Mouse (Mus musculus) intestine, embryonic 15.5 days (tissue): ENCODE results near the gene Ampd2. TPM values are rescaled to one million over a fixed set of nuclear protein-coding genes. Genes with fewer than 3 reads are reported as not detected.

ENCODE experiments used
- ATAC-seq: fragments of 200-750 bp; cut with Nextera tagmentation; 2 replicates; pipeline ENCODE4 v1.8.0; 2017; ENCODE audit warnings: moderate TSS enrichment, moderate library complexity
- H3K27ac ChIP-seq: fragments of 300-500 bp; sonication (generic); 2 replicates; pipeline ENCODE4 v1.5.1; 2015; ENCODE audit warnings: mild to moderate bottlenecking, inconsistent platforms
- H3K27me3 ChIP-seq: fragments of 300-500 bp; sonication (generic); replicated peaks from 2 replicates; pipeline ENCODE4 v1.6.1; 2015; ENCODE audit warnings: inconsistent platforms
- H3K36me3 ChIP-seq: fragments of 300-500 bp; sonication (generic); 2 replicates; pipeline ENCODE4 v1.6.1; 2015; ENCODE audit warnings: inconsistent platforms
- H3K4me1 ChIP-seq: fragments of 300-500 bp; sonication (generic); replicated peaks from 2 replicates; pipeline ENCODE4 v1.6.1; 2015; ENCODE audit warnings: inconsistent platforms
- H3K4me2 ChIP-seq: fragments of 300-500 bp; sonication (generic); replicated peaks from 2 replicates; pipeline ENCODE4 v1.6.1; 2015; ENCODE audit warnings: mild to moderate bottlenecking, inconsistent platforms
- H3K4me3 ChIP-seq: fragments of 300-500 bp; sonication (generic); replicated peaks from 2 replicates; pipeline ENCODE4 v1.5.1; 2015; ENCODE audit warnings: inconsistent platforms
- H3K9ac ChIP-seq: fragments of 300-500 bp; sonication (generic); 2 replicates; pipeline ENCODE4 v1.6.1; 2015; ENCODE audit warnings: inconsistent platforms
- H3K9me3 ChIP-seq: fragments of 300-500 bp; sonication (generic); 2 replicates; pipeline ENCODE4 v1.6.1; 2016; ENCODE audit warnings: inconsistent platforms
- WGBS: fragments of 180-500 bp; shearing (Covaris S2); methylation state at CpG from one replicate; pipeline ENCODE4 v1.1.7; 2015; 5-methylcytosine and 5-hydroxymethylcytosine counted together
- polyA plus RNA-seq: library from polyadenylated mRNA; unstranded; fragments of >200 nt; fragmentation: Nextera tagmentation; extraction: Ambion mirVana; gene quantifications from 2 replicates; pipeline ENCODE4 v1.2.1, GENCODE M21; 2015

The Ampd2 gene
- polyA plus RNA-seq, 1 experiment from 2014 or later: 49.9 TPM

DNA sequence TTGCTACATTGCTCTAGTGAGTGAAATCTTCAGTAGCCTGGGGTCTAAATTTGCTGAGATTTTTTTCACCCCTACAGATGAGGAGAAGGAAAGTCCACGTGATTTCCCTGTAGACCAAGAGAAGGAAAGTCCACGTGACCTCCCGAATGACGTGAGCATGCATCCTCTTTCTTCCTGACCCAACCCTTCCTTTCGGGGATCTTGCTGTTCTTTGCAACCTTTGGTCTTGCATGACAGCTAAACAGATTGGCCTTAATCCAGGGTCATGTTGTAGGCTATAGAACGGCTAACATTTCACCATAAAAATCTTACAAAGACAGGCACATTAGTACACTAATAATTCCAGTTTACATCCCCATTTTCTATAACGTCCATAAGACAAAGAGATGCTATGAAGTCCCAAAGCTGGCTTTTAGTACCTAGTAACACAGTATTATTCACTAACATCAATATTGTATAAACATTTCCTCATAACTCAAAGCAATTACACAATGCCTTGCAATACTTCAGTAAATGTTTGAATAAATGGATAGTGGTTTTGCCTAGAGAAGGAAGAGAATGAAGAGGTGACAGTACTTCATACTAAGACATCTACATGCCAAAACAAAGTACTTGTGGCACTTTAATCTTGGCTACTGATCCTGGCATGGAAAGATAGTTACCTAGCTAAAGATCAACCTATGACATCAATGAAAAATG is 27.3 kb upstream of the Ampd2 start:
- H3K4me1 ChIP-seq: no peaks in the 10 kb centered on the region
- no peaks in the 10 kb centered on the region for H3K9me3 ChIP-seq
- no peak overlapping the region for H3K4me3 ChIP-seq
- 80% methylated on average over 7 of the region's 7 CpGs for WGBS
- no peak overlapping the region for H3K9ac ChIP-seq
- no peaks in the 10 kb centered on the region for H3K27me3 ChIP-seq
- ATAC-seq: no peak
- no peak overlapping the region for H3K4me2 ChIP-seq
- no peak overlapping the region for H3K27ac ChIP-seq
- H3K36me3 ChIP-seq: peaks cover 21% of the 10 kb centered on the region

DNA sequence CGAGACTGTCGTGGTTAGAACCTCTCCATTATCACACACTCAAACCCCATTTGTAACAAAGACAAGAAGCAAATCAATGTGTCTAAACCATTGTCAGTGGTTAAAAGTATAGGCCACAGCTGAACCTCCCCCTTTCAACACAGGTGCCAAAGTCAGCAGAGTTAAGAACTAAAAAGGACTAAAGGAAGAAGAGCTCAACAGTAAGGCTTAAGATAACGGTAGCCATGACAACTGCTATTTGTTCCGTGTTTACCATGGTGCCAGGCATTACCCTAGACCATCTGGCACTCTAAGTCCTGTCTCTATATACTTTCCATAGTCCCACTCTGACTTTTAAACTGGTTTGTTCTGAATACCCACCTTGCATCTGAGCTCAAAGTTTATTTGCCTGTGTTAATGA is 26.2 kb upstream of the Ampd2 start:
- Histone ChIP-seq H3K4me1 (no peaks in the 10 kb centered on the region), H3K36me3 (peaks cover 26% of the 10 kb centered on the region), H3K27ac (no peak overlapping the region), H3K9me3 (no peaks in the 10 kb centered on the region), H3K27me3 (no peaks in the 10 kb centered on the region), H3K9ac (no peak overlapping the region), H3K4me2 (no peak overlapping the region), H3K4me3 (no peak overlapping the region)
- WGBS: 81% methylated on average over 4 of the region's 4 CpGs
- peak; percentile 44 for ATAC-seq

DNA sequence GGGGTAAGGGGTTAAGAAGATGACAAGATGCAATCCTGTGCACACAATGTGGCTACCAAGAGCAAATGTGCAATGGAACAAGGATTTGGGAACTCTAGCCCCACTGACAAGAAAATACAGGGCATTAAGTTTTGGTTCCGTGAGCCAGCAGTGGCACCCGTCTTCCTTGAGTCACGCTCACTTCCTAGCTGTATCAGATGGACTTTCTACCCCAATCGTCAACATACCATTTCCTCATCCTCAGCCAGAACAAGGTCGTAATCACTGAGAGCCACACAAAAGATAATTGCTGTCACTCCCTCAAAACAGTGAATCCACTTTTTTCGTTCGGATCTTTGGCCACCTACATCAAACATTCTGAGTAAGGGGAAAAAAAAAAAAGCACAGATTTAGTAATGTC is 25.8 kb upstream of the Ampd2 start:
- Histone ChIP-seq H3K36me3 (peaks cover 23% of the 10 kb centered on the region), H3K4me2 (no peak overlapping the region), H3K27me3 (no peaks in the 10 kb centered on the region), H3K9me3 (no peaks in the 10 kb centered on the region), H3K9ac (no peak overlapping the region), H3K4me1 (no peaks in the 10 kb centered on the region), H3K27ac (no peak overlapping the region), H3K4me3 (no peak overlapping the region)
- peak; percentile 86 for ATAC-seq
- 50% methylated on average over 7 of the region's 7 CpGs for WGBS

DNA sequence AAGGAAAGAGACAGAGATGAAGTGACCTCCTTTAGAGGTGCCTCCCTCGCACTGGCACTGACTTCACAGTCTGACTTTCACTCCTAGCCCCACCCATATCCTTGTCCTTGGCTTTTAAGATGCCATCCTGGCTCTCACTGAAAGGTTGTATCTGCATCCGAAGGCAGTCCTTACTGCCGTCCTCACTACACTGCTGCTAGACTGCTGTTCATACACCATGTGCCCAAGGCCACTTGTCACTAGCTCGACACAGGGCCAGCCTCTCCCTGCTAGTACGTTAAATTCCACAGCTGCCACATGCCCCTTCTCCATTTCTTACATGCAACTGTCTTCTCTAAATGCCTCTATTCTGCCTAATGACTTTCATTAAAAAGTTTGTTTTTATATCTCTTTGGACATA is 24.9 kb upstream of the Ampd2 start:
- Histone ChIP-seq H3K4me3 (no peak overlapping the region), H3K9ac (no peak overlapping the region), H3K27ac (no peak overlapping the region), H3K4me1 (no peaks in the 10 kb centered on the region), H3K36me3 (peaks cover 21% of the 10 kb centered on the region), H3K4me2 (no peak overlapping the region), H3K27me3 (no peaks in the 10 kb centered on the region), H3K9me3 (no peaks in the 10 kb centered on the region)
- WGBS: 82% methylated on average over 5 of the region's 5 CpGs
- no peak; the same call in 1 of the 2 replicates for ATAC-seq

DNA sequence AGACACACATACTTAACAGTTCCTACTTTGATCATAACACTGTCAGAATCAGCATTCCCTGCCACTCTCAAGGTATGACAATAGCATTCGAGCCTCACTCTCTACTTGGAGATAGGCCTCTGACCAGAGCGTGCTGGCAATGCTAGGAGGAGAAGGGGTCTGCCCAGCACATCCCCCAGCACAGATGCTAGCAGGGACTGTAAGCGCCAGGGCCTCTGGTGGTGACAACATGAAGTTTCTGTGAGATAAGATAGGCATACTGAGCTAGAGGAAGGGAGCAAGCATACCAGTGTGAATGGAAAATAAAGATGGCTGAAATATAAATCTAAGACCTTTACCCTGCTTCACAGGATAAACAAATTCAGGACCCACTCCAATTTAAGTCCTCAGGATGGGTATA is 18.8 kb upstream of the Ampd2 start:
- no peak overlapping the region for H3K27ac ChIP-seq
- no peak overlapping the region for H3K4me3 ChIP-seq
- no peak overlapping the region for H3K9ac ChIP-seq
- ATAC-seq: no peak
- H3K27me3 ChIP-seq: no peaks in the 10 kb centered on the region
- no peaks in the 10 kb centered on the region for H3K9me3 ChIP-seq
- peaks cover 15% of the 10 kb centered on the region for H3K36me3 ChIP-seq
- no peaks in the 10 kb centered on the region for H3K4me1 ChIP-seq
- WGBS: 84% methylated on average over 3 of the region's 3 CpGs
- no peak overlapping the region for H3K4me2 ChIP-seq

DNA sequence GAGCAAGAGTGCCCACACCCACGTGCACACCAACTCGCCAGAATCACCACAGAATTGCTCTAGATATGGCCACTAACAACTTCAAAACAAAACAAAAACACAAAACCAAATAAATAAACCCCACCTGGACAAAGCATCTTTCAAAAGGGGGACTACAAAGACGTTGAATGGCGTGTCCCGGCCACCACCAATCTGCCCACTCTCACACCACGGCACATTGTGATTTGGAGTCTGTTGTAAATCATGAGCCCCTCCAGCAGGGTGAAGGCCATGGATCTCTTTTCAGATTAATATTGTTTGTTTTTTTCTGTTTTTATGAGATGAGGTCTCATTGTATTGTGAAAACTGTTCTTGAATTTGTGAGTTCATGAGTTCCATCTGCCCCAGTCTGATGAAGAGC is 15.6 kb upstream of the Ampd2 start:
- Histone ChIP-seq H3K27ac (no peak overlapping the region), H3K9ac (no peak overlapping the region), H3K4me2 (no peak overlapping the region), H3K36me3 (peaks cover 3% of the 10 kb centered on the region; the same call in 1 of the 2 replicates), H3K4me3 (no peak overlapping the region), H3K9me3 (no peaks in the 10 kb centered on the region), H3K4me1 (no peaks in the 10 kb centered on the region), H3K27me3 (no peaks in the 10 kb centered on the region)
- 86% methylated on average over 6 of the region's 6 CpGs for WGBS
- no peak for ATAC-seq

DNA sequence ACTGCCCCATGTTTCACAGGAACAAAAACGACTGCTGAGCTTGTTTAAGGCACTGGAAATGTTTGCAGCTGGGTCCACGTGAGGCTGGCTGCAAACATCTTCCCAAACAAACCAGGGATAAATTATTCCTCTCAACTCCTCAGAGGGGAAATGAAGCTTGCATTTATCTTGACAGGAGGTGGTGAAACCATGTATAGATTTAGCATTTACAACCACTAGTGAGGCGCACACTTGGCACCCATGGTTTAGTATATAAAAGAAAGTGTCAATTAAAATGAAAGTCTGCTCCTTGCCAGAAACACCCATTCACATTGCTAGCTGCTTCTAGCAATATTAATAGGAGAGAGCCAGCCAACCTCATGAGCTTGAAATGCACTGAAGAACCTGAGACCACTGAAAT is 15.1 kb upstream of the Ampd2 start:
- no peak for ATAC-seq
- Histone ChIP-seq H3K4me3 (no peak overlapping the region), H3K27ac (no peak overlapping the region), H3K9me3 (no peaks in the 10 kb centered on the region), H3K4me2 (no peak overlapping the region), H3K36me3 (peaks cover 3% of the 10 kb centered on the region; the same call in 1 of the 2 replicates), H3K27me3 (no peaks in the 10 kb centered on the region), H3K9ac (no peak overlapping the region), H3K4me1 (no peaks in the 10 kb centered on the region)
- 48% methylated on average over 3 of the region's 3 CpGs for WGBS

DNA sequence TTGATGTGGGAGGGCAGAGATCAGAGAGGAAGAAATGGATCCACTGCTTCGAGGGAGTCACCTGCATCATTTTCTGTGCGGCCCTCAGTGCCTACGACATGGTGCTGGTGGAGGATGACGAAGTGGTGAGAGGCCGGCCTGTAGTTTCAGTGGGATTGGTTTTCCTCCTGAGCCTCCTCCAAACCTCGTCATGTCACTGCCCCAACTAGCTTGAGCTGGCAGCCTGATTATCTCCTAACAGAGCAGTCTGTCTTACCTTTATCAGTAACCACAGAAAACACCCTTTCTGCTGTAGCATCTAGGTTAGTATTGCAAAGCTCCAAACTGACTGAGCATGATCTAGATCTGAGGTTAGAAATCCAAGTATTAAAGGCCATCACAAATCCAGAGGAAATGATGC is 11.9 kb upstream of the Ampd2 start:
- no peak overlapping the region for H3K27ac ChIP-seq
- no peak overlapping the region for H3K4me3 ChIP-seq
- WGBS: 81% methylated on average over 6 of the region's 6 CpGs
- H3K9me3 ChIP-seq: no peaks in the 10 kb centered on the region
- H3K27me3 ChIP-seq: no peaks in the 10 kb centered on the region
- H3K9ac ChIP-seq: no peak overlapping the region
- no peak overlapping the region for H3K4me2 ChIP-seq
- H3K36me3 ChIP-seq: no peaks in the 10 kb centered on the region
- no peaks in the 10 kb centered on the region for H3K4me1 ChIP-seq
- no peak; the same call in 1 of the 2 replicates for ATAC-seq

DNA sequence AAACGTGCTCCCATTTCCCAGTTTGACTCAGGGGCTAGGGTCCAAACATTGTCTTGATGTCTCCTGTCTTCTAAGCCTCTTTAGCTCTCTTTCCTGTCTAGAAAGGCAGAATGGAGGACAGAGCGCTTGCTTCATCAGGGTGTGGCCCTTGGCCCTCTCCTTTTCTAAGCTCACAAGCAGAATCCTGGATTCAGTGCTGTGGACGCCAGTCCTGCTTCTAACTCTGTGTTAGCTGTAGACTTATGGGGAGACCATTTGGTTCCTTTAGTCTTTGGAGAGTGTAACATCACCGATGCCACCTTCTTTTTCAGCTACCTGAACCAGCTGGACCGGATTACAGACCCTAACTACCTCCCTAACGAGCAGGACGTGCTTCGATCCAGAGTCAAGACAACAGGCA is 11.2 kb upstream of the Ampd2 start:
- no peak overlapping the region for H3K27ac ChIP-seq
- H3K4me1 ChIP-seq: no peaks in the 10 kb centered on the region
- ATAC-seq: no peak
- no peaks in the 10 kb centered on the region for H3K36me3 ChIP-seq
- no peak overlapping the region for H3K9ac ChIP-seq
- no peaks in the 10 kb centered on the region for H3K9me3 ChIP-seq
- no peaks in the 10 kb centered on the region for H3K27me3 ChIP-seq
- H3K4me3 ChIP-seq: no peak overlapping the region
- 93% methylated on average over 8 of the region's 8 CpGs for WGBS
- H3K4me2 ChIP-seq: no peak overlapping the region

DNA sequence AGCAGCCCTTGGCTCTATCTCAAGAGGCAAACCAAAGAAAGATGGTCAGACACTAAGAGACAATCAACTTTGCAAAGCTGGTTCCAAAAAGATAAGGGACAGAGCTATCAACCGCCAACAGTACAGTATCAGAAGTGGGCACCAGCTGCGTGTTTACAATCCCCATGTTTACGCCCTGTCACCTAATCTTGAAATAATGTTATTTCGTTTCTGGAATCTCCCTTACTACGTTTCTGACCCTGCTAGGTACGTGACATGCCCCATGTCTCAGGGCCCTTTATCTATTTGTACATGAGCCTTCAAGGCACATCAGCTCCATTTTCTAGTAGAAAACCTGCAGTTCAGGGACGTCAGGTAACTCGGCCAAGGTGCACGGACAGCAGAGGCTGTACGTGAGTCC is 10.3 kb upstream of the Ampd2 start:
- H3K4me1 ChIP-seq: no peaks in the 10 kb centered on the region
- WGBS: 74% methylated on average over 10 of the region's 10 CpGs
- H3K27ac ChIP-seq: no peak overlapping the region
- no peaks in the 10 kb centered on the region for H3K27me3 ChIP-seq
- ATAC-seq: peak; percentile 59; the same call in 1 of the 2 replicates
- H3K9ac ChIP-seq: no peak overlapping the region
- H3K36me3 ChIP-seq: no peaks in the 10 kb centered on the region
- H3K4me3 ChIP-seq: no peak overlapping the region
- H3K9me3 ChIP-seq: no peaks in the 10 kb centered on the region
- H3K4me2 ChIP-seq: no peak overlapping the region

DNA sequence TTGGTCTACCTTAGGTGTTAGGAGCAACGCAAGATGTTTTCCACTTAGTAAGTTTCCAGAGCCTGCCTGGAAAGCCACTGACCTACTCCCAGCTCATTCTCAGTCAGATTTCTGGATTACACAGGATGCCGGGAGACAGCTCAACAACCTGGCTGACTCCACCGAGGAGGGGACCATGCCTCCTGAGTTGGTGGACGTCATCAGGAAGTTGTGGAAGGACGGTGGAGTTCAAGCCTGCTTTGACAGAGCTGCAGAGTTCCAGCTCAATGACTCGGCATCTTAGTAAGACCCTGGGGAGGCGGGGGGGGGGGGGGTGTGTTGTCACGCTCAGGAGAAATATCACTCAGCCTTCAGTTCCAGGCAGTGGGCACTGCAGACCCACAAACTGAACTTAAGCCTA is 9.8 kb upstream of the Ampd2 start:
- no peaks in the 10 kb centered on the region for H3K4me1 ChIP-seq
- 62% methylated on average over 8 of the region's 8 CpGs for WGBS
- H3K27ac ChIP-seq: no peak overlapping the region

DNA sequence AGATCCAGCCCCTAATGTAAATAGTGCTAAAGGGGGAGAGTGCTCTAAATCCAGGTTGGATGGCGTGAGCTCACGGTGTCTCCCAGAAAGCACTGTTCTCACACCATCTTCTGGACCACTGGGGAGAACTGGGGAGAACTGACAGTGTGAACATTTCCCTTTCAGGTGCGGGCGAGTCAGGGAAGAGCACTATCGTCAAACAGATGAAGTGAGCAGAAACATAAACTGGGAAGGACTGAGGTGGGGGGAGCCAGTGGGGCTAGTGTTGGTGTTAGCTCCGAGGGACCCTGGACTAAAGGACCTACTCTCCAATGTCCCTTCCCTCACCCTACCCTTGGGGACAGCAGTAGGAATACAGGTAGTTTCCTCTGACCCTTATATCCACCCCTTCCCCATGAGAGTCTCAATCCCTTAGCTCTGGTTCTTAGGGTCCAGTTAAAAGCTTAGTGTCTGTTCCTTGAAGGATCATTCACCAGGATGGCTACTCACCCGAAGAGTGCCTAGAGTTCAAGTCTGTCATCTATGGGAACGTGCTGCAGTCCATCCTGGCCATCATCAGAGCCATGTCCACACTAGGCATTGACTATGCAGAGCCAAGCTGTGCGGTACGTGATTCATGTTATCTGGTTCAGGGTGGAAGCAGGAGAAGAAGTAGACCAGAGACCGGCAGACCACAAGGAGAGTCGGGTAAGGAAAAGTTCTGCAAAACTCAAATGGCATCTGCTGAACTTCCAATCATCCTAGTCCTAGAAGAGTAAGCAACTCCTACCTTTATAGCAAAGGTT is 8.7 kb upstream of the Ampd2 start:
- H3K4me2 ChIP-seq: no peak overlapping the region
- no peak for ATAC-seq
- WGBS: 93% methylated on average over 12 of the region's 12 CpGs
- H3K27ac ChIP-seq: no peak overlapping the region
- no peaks in the 10 kb centered on the region for H3K9me3 ChIP-seq
- H3K27me3 ChIP-seq: no peaks in the 10 kb centered on the region
- no peak overlapping the region for H3K9ac ChIP-seq
- H3K4me3 ChIP-seq: no peak overlapping the region
- H3K4me1 ChIP-seq: no peaks in the 10 kb centered on the region
- no peaks in the 10 kb centered on the region for H3K36me3 ChIP-seq

More for the DNA sequence above, 9.8 kb upstream of the Ampd2 start:
- H3K4me3 ChIP-seq: no peak overlapping the region
- no peaks in the 10 kb centered on the region for H3K36me3 ChIP-seq
- no peak overlapping the region for H3K4me2 ChIP-seq
- H3K9me3 ChIP-seq: no peaks in the 10 kb centered on the region
- H3K27me3 ChIP-seq: no peaks in the 10 kb centered on the region
- no peak overlapping the region for H3K9ac ChIP-seq
- no peak for ATAC-seq

DNA sequence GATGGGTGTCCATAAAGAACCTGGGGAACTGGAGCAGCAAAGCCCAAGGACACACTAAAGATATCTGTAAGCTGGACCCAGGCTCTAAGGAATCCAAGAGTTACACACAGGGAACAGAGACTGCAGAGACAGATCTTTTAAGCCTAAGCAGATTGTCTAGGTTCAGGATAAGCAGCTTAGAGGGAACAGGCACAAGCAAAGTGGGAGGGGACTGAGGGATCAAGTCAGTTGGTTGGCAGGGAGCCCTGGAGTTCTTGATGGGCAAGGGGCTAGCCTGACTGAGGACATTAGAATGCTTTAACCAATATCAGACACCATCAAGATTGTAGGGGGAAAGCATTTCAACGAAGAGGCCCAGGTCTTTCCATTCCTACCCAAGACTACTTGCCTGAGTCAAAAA is 7.7 kb upstream of the Ampd2 start:
- ATAC-seq: no peak
- Histone ChIP-seq H3K9me3 (no peaks in the 10 kb centered on the region), H3K4me3 (no peak overlapping the region), H3K27ac (no peak overlapping the region), H3K4me2 (no peak overlapping the region), H3K27me3 (no peaks in the 10 kb centered on the region), H3K4me1 (0 out of 2 replicates have a peak, but pooled peaks cover 2% of the 10 kb centered on the region), H3K9ac (no peak overlapping the region), H3K36me3 (no peaks in the 10 kb centered on the region)
- 88% methylated on average over 1 of the region's 1 CpGs for WGBS
